Mouse (Mus musculus) embryonic fibroblast, embryonic 13.5 days (primary cell): ENCODE measurements around the gene Chrm1. TPM values are rescaled to one million over a fixed set of nuclear protein-coding genes. Genes with fewer than 3 reads are reported as not detected.
A peak's percentile ranks its signal among the peaks of the same experiment; 100 is the strongest.

ENCODE experiments used
- H3K27ac ChIP-seq: 2 replicates; pipeline ENCODE4 v1.5.1; 2012; ENCODE audit warnings: low read length, control low read depth, inconsistent platforms; ENCODE audit not compliant: insufficient read depth
- H3K4me1 ChIP-seq: 2 replicates; pipeline ENCODE4 v1.6.1; 2011; ENCODE audit warnings: low read length; ENCODE audit not compliant: control insufficient read depth, insufficient read depth
- H3K4me3 ChIP-seq: 2 replicates; pipeline ENCODE4 v1.5.1; 2011; ENCODE audit warnings: mild to moderate bottlenecking, control low read depth, low read length; ENCODE audit not compliant: insufficient read depth
- CTCF ChIP-seq: IDR thresholded peaks from 2 replicates; pipeline ENCODE4 v1.5.1; 2011; ENCODE audit warnings: mild to moderate bottlenecking, control low read depth, low read length, moderate library complexity, borderline replicate concordance; ENCODE audit not compliant: insufficient read depth
- POLR2A ChIP-seq: IDR thresholded peaks from 2 replicates; pipeline ENCODE4 v1.6.1; 2011; ENCODE audit warnings: low read depth, mild to moderate bottlenecking, control low read depth, low read length, moderate library complexity
- polyA plus RNA-seq: library from polyadenylated mRNA; stranded (reverse); fragments of >200 nt; gene quantifications from 2 replicates; pipeline ENCODE4 v1.2.4, GENCODE M21; 2011; ENCODE audit warnings: low read depth; ENCODE audit not compliant: missing spikeins, insufficient read length

Chrm1 gene
- polyA plus RNA-seq, 1 experiment = not detected

GRCm38 (mm10) chr19:8682996-8683395 lies 19.4 kb downstream of the Chrm1 start:
- TF ChIP-seq POLR2A = no peak
- TF ChIP-seq CTCF = no peak
- no peak overlapping the region for H3K27ac ChIP-seq
- H3K4me3 ChIP-seq = no peak overlapping the region
- no peaks in the 10 kb centered on the region for H3K4me1 ChIP-seq

- no peak overlapping the region for H3K4me3 ChIP-seq
- peaks cover 3% of the 10 kb centered on the region; the same call in 1 of the 2 replicates for H3K4me1 ChIP-seq
- no peak overlapping the region for H3K27ac ChIP-seq
- TF ChIP-seq POLR2A = no peak
- no peak for TF ChIP-seq CTCF
Measured at GRCm38 (mm10) chr19:8683627-8684026, 20.0 kb downstream of the Chrm1 start.

- Histone ChIP-seq H3K27ac (no peak overlapping the region), H3K4me3 (no peak overlapping the region), H3K4me1 (peaks cover 3% of the 10 kb centered on the region; the same call in 1 of the 2 replicates)
- TF ChIP-seq CTCF (no peak), POLR2A (no peak)
Measured at GRCm38 (mm10) chr19:8691871-8692539, 28.4 kb downstream of the Chrm1 start.

GRCm38 (mm10) chr19:8692740-8693139 lies 29.2 kb downstream of the Chrm1 start:
- H3K4me1 ChIP-seq = peaks cover 3% of the 10 kb centered on the region; the same call in 1 of the 2 replicates
- no peak for TF ChIP-seq POLR2A
- no peak for TF ChIP-seq CTCF
- no peak overlapping the region for H3K4me3 ChIP-seq
- H3K27ac ChIP-seq = no peak overlapping the region

DNA sequence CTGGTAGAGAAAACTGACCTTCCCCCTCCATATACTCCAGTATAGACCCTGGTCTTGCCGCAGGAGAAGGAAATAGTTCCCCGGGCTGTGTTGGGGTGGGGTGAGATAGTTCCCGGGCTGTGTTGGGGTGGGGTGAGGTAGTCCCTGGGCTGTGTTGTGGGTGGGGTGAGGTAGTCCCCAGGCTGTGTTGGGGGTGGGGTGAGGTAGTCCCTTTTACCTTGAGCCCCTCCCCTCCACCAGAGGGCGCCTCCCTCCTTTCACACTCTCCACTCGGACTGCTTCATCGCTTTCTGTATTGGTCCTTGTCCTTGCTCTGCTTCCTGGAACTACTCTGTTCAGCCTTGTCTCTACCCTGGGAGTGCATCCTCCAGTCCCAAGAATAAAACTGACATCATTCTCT lies 31.7 kb downstream of the Chrm1 start:
- no peak overlapping the region for H3K4me3 ChIP-seq
- H3K4me1 ChIP-seq = no peaks in the 10 kb centered on the region
- no peak overlapping the region for H3K27ac ChIP-seq
- TF ChIP-seq POLR2A = no peak
- 0 out of 2 replicates have a peak, but pooled peaks have one; percentile 2 for TF ChIP-seq CTCF

DNA sequence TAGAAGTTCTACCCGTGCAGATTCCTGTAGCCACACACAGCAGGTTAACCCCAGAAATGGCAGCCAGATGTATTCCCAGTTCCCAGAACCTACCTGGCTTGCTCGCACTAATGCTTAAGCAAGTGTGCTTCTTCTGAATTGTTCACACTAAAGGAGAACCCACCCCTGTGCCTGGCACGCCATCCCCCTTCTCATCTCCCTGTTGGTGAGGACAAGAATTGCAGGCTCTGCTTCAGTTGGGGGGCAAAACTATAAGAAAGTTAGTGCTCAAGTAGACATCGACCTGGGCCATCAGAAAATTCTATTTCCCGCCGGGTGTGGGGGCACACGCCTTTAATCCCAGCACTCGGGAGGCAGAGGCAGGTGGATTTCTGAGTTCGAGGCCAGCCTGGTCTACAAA lies 36.1 kb downstream of the Chrm1 start:
- Histone ChIP-seq H3K4me1 (no peaks in the 10 kb centered on the region), H3K4me3 (no peak overlapping the region), H3K27ac (no peak overlapping the region)
- TF ChIP-seq POLR2A = no peak
- no peak for TF ChIP-seq CTCF

- no peak overlapping the region for H3K4me3 ChIP-seq
- H3K4me1 ChIP-seq = no peaks in the 10 kb centered on the region
- H3K27ac ChIP-seq = peak overlapping the region; percentile 75
- TF ChIP-seq POLR2A = no peak
- no peak for TF ChIP-seq CTCF
Measured at GRCm38 (mm10) chr19:8702458-8702857, 38.9 kb downstream of the Chrm1 start.

GRCm38 (mm10) chr19:8703571-8703970 lies 40.0 kb downstream of the Chrm1 start:
- no peak for TF ChIP-seq CTCF
- no peak for TF ChIP-seq POLR2A
- H3K27ac ChIP-seq = no peak overlapping the region
- no peaks in the 10 kb centered on the region for H3K4me1 ChIP-seq
- no peak overlapping the region for H3K4me3 ChIP-seq

DNA sequence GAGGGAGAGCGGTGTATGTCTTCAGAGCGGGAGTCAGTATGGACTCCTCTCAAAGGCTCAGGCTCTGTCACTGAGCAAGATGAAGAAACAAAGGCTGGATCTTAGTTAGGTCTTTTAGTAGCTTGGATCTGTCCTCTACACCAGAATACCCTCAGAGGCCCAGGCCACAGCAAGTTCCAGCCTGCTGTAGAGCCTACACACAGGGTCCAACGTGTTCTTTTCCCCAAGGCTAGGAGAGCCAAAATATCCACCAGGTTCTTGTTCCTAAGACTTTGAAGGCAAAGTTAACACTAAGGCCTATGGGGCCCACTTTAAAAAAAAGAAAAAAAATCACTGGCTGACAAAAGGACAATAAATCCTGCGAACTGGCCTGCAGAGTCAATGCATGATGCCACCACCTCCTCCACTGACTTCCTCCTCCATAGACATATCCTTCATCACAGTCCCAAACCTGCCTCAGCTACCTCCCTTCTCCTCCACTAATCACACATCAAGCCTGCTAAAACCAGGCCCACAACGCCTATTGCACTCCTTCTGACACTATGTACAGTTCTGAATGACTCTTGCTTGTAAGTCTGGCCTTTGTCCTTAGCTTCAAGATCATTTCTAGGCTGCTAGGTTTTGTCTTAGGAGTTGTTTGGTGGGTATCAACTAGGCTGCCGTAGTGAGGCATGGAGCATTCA lies 41.6 kb downstream of the Chrm1 start:
- no peak overlapping the region for H3K4me3 ChIP-seq
- H3K4me1 ChIP-seq = 0 out of 2 replicates have a peak, but pooled peaks cover 4% of the 10 kb centered on the region
- H3K27ac ChIP-seq = peak overlapping the region; percentile 50
- TF ChIP-seq CTCF (no peak), POLR2A (0 out of 2 replicates have a peak, but pooled peaks have one; percentile 25)

GRCm38 (mm10) chr19:8706132-8706667 lies 42.6 kb downstream of the Chrm1 start:
- TF ChIP-seq CTCF (no peak), POLR2A (0 out of 2 replicates have a peak, but pooled peaks have one; percentile 24)
- H3K4me1 ChIP-seq = peaks cover 7% of the 10 kb centered on the region; the same call in 1 of the 2 replicates
- H3K27ac ChIP-seq = no peak overlapping the region; the same call in 1 of the 2 replicates
- no peak overlapping the region for H3K4me3 ChIP-seq
